9 mouse cellular contexts compared by ENCODE assay signal in genomic region chr1:132853312-132853711, GRCm38 (mm10). TPM values are rescaled to one million over a fixed set of nuclear protein-coding genes. Genes with fewer than 3 reads are reported as not detected.
A peak's percentile ranks its signal among the peaks of the same experiment; 100 is the strongest.
DNase-seq lines count a peak whose midpoint lies in the region; ATAC-seq lines count a peak whose summit lies in the region.
"Had no signal": no experiment of that assay in that cellular context is flagged by ENCODE, and none has a peak within 500 bp of the region (broad histone marks: within the 10 kb centered on the region; RNA-seq: fewer than 3 reads in every experiment).

No protein-coding gene starts in this region.

- no peak overlapping the region for H3K9ac ChIP-seq in hindbrain, embryonic 16.5 days (ENCODE audit: low read depth, low read length)
- H3K9ac ChIP-seq in forebrain, embryonic 14.5 days (ENCODE audit: low read length) = no peak overlapping the region
- no peak overlapping the region for H3K9ac ChIP-seq in heart, embryonic 11.5 days (ENCODE audit: low read depth, low read length)
- H3K9ac ChIP-seq: neural tube, embryonic 13.5 days had no signal

- DNase-seq in hindbrain, embryonic 10.5 days (ENCODE audit: low spot score) = peak; percentile 7
- DNase-seq in forebrain, embryonic 14.5 days (ENCODE audit: low spot score) = peak; percentile 52
- peak; percentile 15 to 73 for DNase-seq in lung, postnatal 4 days
- no peak for DNase-seq in ovary, adult 18-20 months (ENCODE audit: low spot score)
- DNase-seq in kidney, postnatal 36 days = no peak
- no peak for DNase-seq in embryo, embryonic 9.5 days (ENCODE audit: extremely low spot score)

- H3K4me3 ChIP-seq in hindbrain, embryonic 10.5 days = no peak overlapping the region
- H3K4me3 ChIP-seq in hindbrain, embryonic 16.5 days (ENCODE audit: low read length) = no peak overlapping the region
- no peak overlapping the region for H3K4me3 ChIP-seq in forebrain, embryonic 14.5 days (ENCODE audit: low read depth, low read length)
- H3K4me3 ChIP-seq in heart, embryonic 11.5 days (ENCODE audit: low read depth, low read length) = no peak overlapping the region
- H3K4me3 ChIP-seq: neural tube, embryonic 13.5 days had no signal

- H3K27me3 ChIP-seq in hindbrain, embryonic 10.5 days (ENCODE audit: insufficient read depth, poor library complexity, severe bottlenecking) = no peaks in the 10 kb centered on the region
- no peaks in the 10 kb centered on the region for H3K27me3 ChIP-seq in hindbrain, embryonic 16.5 days (replicated peaks; ENCODE audit: control insufficient read depth, insufficient read depth, low read length)
- H3K27me3 ChIP-seq in forebrain, embryonic 14.5 days (replicated peaks; ENCODE audit: control insufficient read depth, insufficient read depth, low read length) = no peaks in the 10 kb centered on the region
- H3K27me3 ChIP-seq in heart, embryonic 11.5 days (ENCODE audit: control insufficient read depth, insufficient read depth, low read length) = no peaks in the 10 kb centered on the region
- H3K27me3 ChIP-seq: neural tube, embryonic 13.5 days had no signal

- H3K27ac ChIP-seq in hindbrain, embryonic 10.5 days = 0 out of 2 replicates have a peak overlapping the region, but pooled peaks have one; percentile 42
- no peak overlapping the region for H3K27ac ChIP-seq in hindbrain, embryonic 16.5 days (ENCODE audit: low read depth, low read length)
- 0 out of 2 replicates have a peak overlapping the region, but pooled peaks have one; percentile 21 for H3K27ac ChIP-seq in forebrain, embryonic 14.5 days (ENCODE audit: low read depth, low read length)
- peak overlapping the region; percentile 47 for H3K27ac ChIP-seq in heart, embryonic 11.5 days (ENCODE audit: low read depth, low read length)
- H3K27ac ChIP-seq: neural tube, embryonic 13.5 days had no signal

- peaks cover 11% of the 10 kb centered on the region; the same call in 1 of the 2 replicates for H3K4me1 ChIP-seq in hindbrain, embryonic 10.5 days (replicated peaks)
- H3K4me1 ChIP-seq in hindbrain, embryonic 16.5 days (ENCODE audit: control insufficient read depth, insufficient read depth, low read depth, low read length) = peaks cover 10% of the 10 kb centered on the region
- peaks cover 3% of the 10 kb centered on the region for H3K4me1 ChIP-seq in forebrain, embryonic 14.5 days (ENCODE audit: control insufficient read depth, insufficient read depth, low read length)
- peaks cover 29% of the 10 kb centered on the region for H3K4me1 ChIP-seq in heart, embryonic 11.5 days (ENCODE audit: control insufficient read depth, insufficient read depth, low read length)

- H3K4me2 ChIP-seq in hindbrain, embryonic 16.5 days (ENCODE audit: low read length) = no peak overlapping the region
- no peak overlapping the region for H3K4me2 ChIP-seq in forebrain, embryonic 14.5 days (ENCODE audit: low read length)
- no peak overlapping the region for H3K4me2 ChIP-seq in heart, embryonic 11.5 days
- H3K4me2 ChIP-seq: neural tube, embryonic 13.5 days had no signal

- no peaks in the 10 kb centered on the region for H3K36me3 ChIP-seq in hindbrain, embryonic 10.5 days
- H3K36me3 ChIP-seq in hindbrain, embryonic 16.5 days (ENCODE audit: control insufficient read depth, insufficient read depth, low read length) = no peaks in the 10 kb centered on the region
- H3K36me3 ChIP-seq in forebrain, embryonic 14.5 days (ENCODE audit: control insufficient read depth, insufficient read depth, low read length) = no peaks in the 10 kb centered on the region
- no peaks in the 10 kb centered on the region for H3K36me3 ChIP-seq in heart, embryonic 11.5 days (ENCODE audit: control insufficient read depth, insufficient read depth, low read length)
- H3K36me3 ChIP-seq: neural tube, embryonic 13.5 days had no signal

- no peak; the same call in 1 of the 2 replicates for ATAC-seq in hindbrain, embryonic 16.5 days
- peak; percentile 71; the same call in 1 of the 2 replicates for ATAC-seq in forebrain, embryonic 14.5 days
- ATAC-seq in heart, embryonic 11.5 days (replicated peaks; ENCODE audit: insufficient number of reproducible peaks, low FRiP score, low TSS enrichment) = 0 out of 2 replicates have a peak, but pooled peaks have one; percentile 71

- peaks cover 13% of the 10 kb centered on the region for H3K9me3 ChIP-seq in hindbrain, embryonic 10.5 days
- no peaks in the 10 kb centered on the region for H3K9me3 ChIP-seq in hindbrain, embryonic 16.5 days (ENCODE audit: control insufficient read depth, low read length)
- H3K9me3 ChIP-seq in forebrain, embryonic 14.5 days (replicated peaks; ENCODE audit: control insufficient read depth, low read length) = no peaks in the 10 kb centered on the region
- no peaks in the 10 kb centered on the region for H3K9me3 ChIP-seq in heart, embryonic 11.5 days (replicated peaks; ENCODE audit: control insufficient read depth, low read length)

- WGBS in hindbrain, embryonic 10.5 days = 35% methylated on average over 8 of the region's 8 CpGs
- WGBS in hindbrain, embryonic 16.5 days = 35% methylated on average over 8 of the region's 8 CpGs
- WGBS in forebrain, embryonic 14.5 days = 37% methylated on average over 8 of the region's 8 CpGs
- 9% methylated on average over 8 of the region's 8 CpGs for WGBS in heart, embryonic 11.5 days (ENCODE audit: insufficient replicate concordance)

RNA-seq across cellular contexts. Expression of gene Lrrn2, which starts 26.8 kb away (rescaled TPM):
- 7.3 and 10.4 TPM in 2 replicates for polyA plus RNA-seq in hindbrain, embryonic 10.5 days (2016; fragmentation: Nextera tagmentation; extraction: Ambion mirVana)
- polyA plus RNA-seq in hindbrain, embryonic 16.5 days (2015; fragmentation: Nextera tagmentation; extraction: Ambion mirVana) = 56.5 and 57.7 TPM in 2 replicates
- 25.2 and 35.3 TPM in 2 replicates for polyA plus RNA-seq in forebrain, embryonic 14.5 days (2014; fragmentation: Nextera tagmentation; extraction: Ambion mirVana)
- 5.7 and 6.2 TPM in 2 replicates for polyA plus RNA-seq in heart, embryonic 11.5 days (2014; fragmentation: Nextera tagmentation; extraction: Ambion mirVana)

Comparison
In these comparisons a context has a peak if more than half of its experiments do, and no peak if none do; other contexts are left out.
1. DNase-seq: peak in hindbrain, embryonic 10.5 days (single experiment), forebrain, embryonic 14.5 days (single experiment) and lung, postnatal 4 days (2 of 2); none in ovary, adult 18-20 months (single experiment), kidney, postnatal 36 days (0 of 2) and embryo, embryonic 9.5 days (single experiment).